Mouse (Mus musculus): ENCODE data around the gene Gm49384. TPM values are rescaled to one million over a fixed set of nuclear protein-coding genes. Genes with fewer than 3 reads are reported as not detected.

Gene Gm49384
- polyA plus RNA-seq, 1 experiment from 2014 or later, result 16.0 TPM

- no peak overlapping the region for H3K4me3 ChIP-seq
- no peaks in the 10 kb centered on the region for H3K36me3 ChIP-seq
- ATAC-seq (ENCODE audit: insufficient number of reproducible peaks, low FRiP score), result no peak
- WGBS, result 71% methylated on average over 6 of the region's 6 CpGs
- H3K4me2 ChIP-seq, result no peak overlapping the region
- no peaks in the 10 kb centered on the region for H3K4me1 ChIP-seq (replicated peaks)
- no peaks in the 10 kb centered on the region for H3K27me3 ChIP-seq (replicated peaks)
- no peak overlapping the region for H3K9ac ChIP-seq
- no peak overlapping the region for H3K27ac ChIP-seq (ENCODE audit: poor library complexity, severe bottlenecking)
- H3K9me3 ChIP-seq (replicated peaks), result no peaks in the 10 kb centered on the region
Measured at GRCm38 (mm10) chr12:69143460-69143859, 60.6 kb downstream of the Gm49384 start.

GRCm38 (mm10) chr12:69139841-69140240 is 64.2 kb downstream of the Gm49384 start:
- H3K27me3 ChIP-seq (replicated peaks), result no peaks in the 10 kb centered on the region
- H3K4me2 ChIP-seq, result no peak overlapping the region
- WGBS, result 72% methylated on average over 7 of the region's 7 CpGs
- no peak overlapping the region for H3K4me3 ChIP-seq
- H3K9ac ChIP-seq, result no peak overlapping the region
- no peaks in the 10 kb centered on the region for H3K36me3 ChIP-seq
- H3K27ac ChIP-seq (ENCODE audit: poor library complexity, severe bottlenecking), result no peak overlapping the region
- ATAC-seq (ENCODE audit: insufficient number of reproducible peaks, low FRiP score), result peak; percentile 45; the same call in 1 of the 2 replicates
- no peaks in the 10 kb centered on the region for H3K4me1 ChIP-seq (replicated peaks)
- no peaks in the 10 kb centered on the region for H3K9me3 ChIP-seq (replicated peaks)

Small RNAs within 50 kb of the gene (microRNA-seq; reads per million reads assigned to microRNA genes)
- gene Gm47287 (not detected), gene Gm47295 (1.7 reads per million)

Other genes starting within 250 kb of the Gm49384 start
- gene Rps29, start 45.1 kb downstream of the Gm49384 start, polyA plus RNA-seq (2016; fragmentation: Nextera tagmentation; extraction: Ambion mirVana), result 1,310 and 1,336 TPM in 2 replicates
- 16.1 and 17.5 TPM in 2 replicates for gene Lrr1, start 35.5 kb downstream of the Gm49384 start, polyA plus RNA-seq (2016; fragmentation: Nextera tagmentation; extraction: Ambion mirVana)
- gene Rpl36al, start 20.2 kb downstream of the Gm49384 start, polyA plus RNA-seq (2016; fragmentation: Nextera tagmentation; extraction: Ambion mirVana), result 572 and 579 TPM in 2 replicates
- 56.2 and 56.8 TPM in 2 replicates for gene Mgat2, start 20.1 kb downstream of the Gm49384 start, polyA plus RNA-seq (2016; fragmentation: Nextera tagmentation; extraction: Ambion mirVana)
- 18.5 and 19.4 TPM in 2 replicates for gene Gm49383, start 7.2 kb downstream of the Gm49384 start, polyA plus RNA-seq (2016; fragmentation: Nextera tagmentation; extraction: Ambion mirVana)
- gene Dnaaf2, start 5.8 kb downstream of the Gm49384 start, polyA plus RNA-seq (2016; fragmentation: Nextera tagmentation; extraction: Ambion mirVana), result 8.1 and 9.1 TPM in 2 replicates
- 16.7 and 19.7 TPM in 2 replicates for gene Pole2, start 23.9 kb upstream of the Gm49384 start, polyA plus RNA-seq (2016; fragmentation: Nextera tagmentation; extraction: Ambion mirVana)
- 7.7 and 8.0 TPM in 2 replicates for gene Klhdc1, start 36.9 kb upstream of the Gm49384 start, polyA plus RNA-seq (2016; fragmentation: Nextera tagmentation; extraction: Ambion mirVana)
- gene Klhdc2, start 92.4 kb upstream of the Gm49384 start, polyA plus RNA-seq (2016; fragmentation: Nextera tagmentation; extraction: Ambion mirVana), result 142 and 144 TPM in 2 replicates
- gene Nemf, start 152.9 kb upstream of the Gm49384 start, polyA plus RNA-seq (2016; fragmentation: Nextera tagmentation; extraction: Ambion mirVana), result 69.5 and 71.0 TPM in 2 replicates
- gene Arf6, start 167.9 kb upstream of the Gm49384 start, polyA plus RNA-seq (2016; fragmentation: Nextera tagmentation; extraction: Ambion mirVana), result 53.9 and 55.7 TPM in 2 replicates
- gene Gm9887, start 168.2 kb upstream of the Gm49384 start, polyA plus RNA-seq (2016; fragmentation: Nextera tagmentation; extraction: Ambion mirVana), result 1.1 and 2.4 TPM in 2 replicates